8 mouse cellular contexts compared by ENCODE assay signal in the genomic region with DNA sequence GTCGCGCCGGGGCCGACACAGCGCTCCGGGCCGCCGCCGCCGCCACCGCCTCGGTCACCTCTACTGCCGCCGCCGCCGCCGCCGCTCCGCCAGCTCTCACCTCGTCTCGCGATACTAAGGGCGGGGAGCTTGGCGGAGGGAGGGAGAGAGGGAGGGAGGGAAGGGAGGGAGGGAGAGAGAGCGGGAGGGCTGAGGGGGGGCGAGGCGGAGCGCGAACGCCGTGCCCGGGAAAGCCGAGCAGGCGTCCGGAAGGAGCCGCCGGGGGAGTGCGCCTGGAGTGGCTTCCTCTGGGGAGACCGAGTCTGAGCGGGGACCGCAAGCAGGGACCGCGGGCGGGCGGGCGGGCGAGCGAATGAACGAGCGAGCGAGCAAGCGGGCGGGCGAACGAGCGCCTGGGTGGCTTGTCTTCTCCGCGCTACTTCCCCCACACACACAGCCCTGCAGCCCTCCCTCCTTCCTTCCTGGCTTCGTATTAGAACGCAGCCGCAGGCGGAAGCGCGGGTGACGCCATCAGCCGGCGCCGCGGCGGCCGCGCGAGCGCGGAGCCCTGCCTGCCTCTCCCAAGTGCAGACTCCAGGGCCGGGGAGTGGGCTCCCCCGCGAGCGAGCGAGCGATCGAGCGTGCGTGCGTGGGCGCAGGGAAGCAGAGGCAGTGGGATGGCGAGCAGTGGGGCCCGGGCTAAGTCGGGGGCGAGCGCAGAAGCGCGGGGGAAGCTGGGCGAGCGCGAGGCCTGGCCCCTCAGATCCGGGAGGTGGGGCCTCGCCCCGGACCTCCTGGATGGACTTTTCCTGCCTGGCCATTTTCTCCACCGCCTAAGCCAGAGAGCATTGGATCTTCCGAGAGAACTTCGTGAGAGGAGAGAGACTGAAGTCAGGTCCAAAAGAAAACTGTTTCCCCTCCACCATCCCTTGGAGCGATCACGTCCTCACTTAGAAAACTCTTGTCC. TPM values are rescaled to one million over a fixed set of nuclear protein-coding genes. Genes with fewer than 3 reads are reported as not detected.
DNase-seq lines count a peak whose midpoint lies in the region; ATAC-seq and TF ChIP-seq lines count a peak whose summit lies in the region.

A gene (minus strand): TSS at position 457 of the 946 bp plus-strand sequence.

- peak; percentile 95 for DNase-seq in forebrain, embryonic 14.5 days (ENCODE audit: low spot score)
- DNase-seq in heart, postnatal 14 days = peak; percentile 91
- peak; percentile 92 to 96 for DNase-seq in layer of hippocampus, adult 18-20 months (ENCODE audit: low spot score in 2 of 2)
- peak; percentile 90 for DNase-seq in lung, adult 2 months
- DNase-seq in thymus, adult 18-20 months = peak; percentile 82 to 85

- no peak for TF ChIP-seq EP300 in ES-Bruce4 (IDR thresholded peaks at IDR 0.05; ENCODE audit: insufficient read depth, low read depth, low read length)

- ATAC-seq in cerebellum, adult (ENCODE audit: insufficient number of reproducible peaks, low FRiP score, low TSS enrichment) = peak; percentile 84
- peak; percentile 94 for ATAC-seq in forebrain, embryonic 14.5 days
- peak; percentile 89 for ATAC-seq in neutrophil, adult 5-6 weeks (ENCODE audit: extremely low read depth, insufficient number of reproducible peaks, low FRiP score, poor library complexity, severe bottlenecking)

- H3K4me3 ChIP-seq in ES-Bruce4 (ENCODE audit: low read depth, low read length) = peak within 1 kb of the TSS; percentile 96
- peak within 1 kb of the TSS; percentile 93 for H3K4me3 ChIP-seq in forebrain, embryonic 14.5 days (ENCODE audit: low read depth, low read length)
- peak within 1 kb of the TSS; percentile 98 for H3K4me3 ChIP-seq in lung, adult 2 months (replicated peaks; ENCODE audit: extremely low read depth, low read depth, low read length)

- H3K4me1 ChIP-seq in ES-Bruce4 (ENCODE audit: control insufficient read depth, insufficient read depth, low read length) = peaks cover 2% of the 10 kb centered on the region
- H3K4me1 ChIP-seq in forebrain, embryonic 14.5 days (ENCODE audit: control insufficient read depth, insufficient read depth, low read length) = peaks cover 13% of the 10 kb centered on the region; the same call in 1 of the 2 replicates
- peaks cover 5% of the 10 kb centered on the region for H3K4me1 ChIP-seq in lung, adult 2 months (ENCODE audit: control insufficient read depth, insufficient read depth, low read length)

- intact Hi-C loops in heart, postnatal 14 days (cut with DNase I) = loop anchor here (1.0 to 5.0 kb wide), 2 partner anchors 142 to 164 kb away; a partner anchor contains a TSS

- no peaks in the 10 kb centered on the region for H3K27me3 ChIP-seq in ES-Bruce4 (ENCODE audit: control insufficient read depth, insufficient read depth, low read length, poor library complexity, severe bottlenecking)
- no peaks in the 10 kb centered on the region for H3K27me3 ChIP-seq in forebrain, embryonic 14.5 days (replicated peaks; ENCODE audit: control insufficient read depth, insufficient read depth, low read length)

- TF ChIP-seq POLR2A in ES-Bruce4 (IDR thresholded peaks at IDR 0.05; ENCODE audit: insufficient read depth, low read length) = no peak
- TF ChIP-seq POLR2A in lung, adult 2 months (IDR thresholded peaks at IDR 0.05; ENCODE audit: borderline replicate concordance, extremely low read depth, low read depth, low read length) = peak; percentile 90; the same call in 1 of the 2 replicates

- no peaks in the 10 kb centered on the region for H3K9me3 ChIP-seq in ES-Bruce4 (replicated peaks; ENCODE audit: control insufficient read depth, insufficient read depth, low read length, poor library complexity, severe bottlenecking)
- H3K9me3 ChIP-seq in forebrain, embryonic 14.5 days (replicated peaks; ENCODE audit: control insufficient read depth, low read length) = no peaks in the 10 kb centered on the region

- peak within 1 kb of the TSS; percentile 63 for H3K4me2 ChIP-seq in forebrain, embryonic 14.5 days (ENCODE audit: low read length)

- no peak for TF ChIP-seq CTCF in ES-Bruce4 (IDR thresholded peaks at IDR 0.05; ENCODE audit: low read depth, low read length)
- TF ChIP-seq CTCF in lung, adult 2 months (IDR thresholded peaks at IDR 0.05; ENCODE audit: insufficient read depth, low read length) = no peak

- peaks cover 13% of the 10 kb centered on the region for H3K36me3 ChIP-seq in ES-Bruce4 (ENCODE audit: control insufficient read depth, insufficient read depth, low read length, poor library complexity, severe bottlenecking)
- no peaks in the 10 kb centered on the region for H3K36me3 ChIP-seq in forebrain, embryonic 14.5 days (ENCODE audit: control insufficient read depth, insufficient read depth, low read length)

- WGBS in forebrain, embryonic 14.5 days = under 1% methylated on average over 66 of the region's 104 CpGs
- under 1% methylated on average over 90 of the region's 104 CpGs for WGBS in lung, adult 2 months

- H3K9ac ChIP-seq in ES-Bruce4 (ENCODE audit: low read depth, poor library complexity, severe bottlenecking) = peak within 1 kb of the TSS; percentile 98
- H3K9ac ChIP-seq in forebrain, embryonic 14.5 days (ENCODE audit: low read length) = peak within 1 kb of the TSS; percentile 95

- H3K27ac ChIP-seq in ES-Bruce4 (ENCODE audit: insufficient read depth, low read length) = peak within 1 kb of the TSS; percentile 75
- H3K27ac ChIP-seq in forebrain, embryonic 14.5 days (ENCODE audit: low read depth, low read length) = peak within 1 kb of the TSS; percentile 99

RNA-seq across cellular contexts. Expression of the gene that starts here (rescaled TPM):
- 141 and 144 TPM in 2 replicates for polyA plus RNA-seq in ES-Bruce4 (2011; ENCODE audit: insufficient read depth, insufficient read length, low read depth, missing spikeins)
- 26.2 and 28.1 TPM in 2 replicates for polyA plus RNA-seq in forebrain, embryonic 14.5 days (2014; fragmentation: Nextera tagmentation; extraction: Ambion mirVana)
- 10 to 100 TPM; 71.4 to 74.4 TPM for total RNA-seq in heart, postnatal 14 days (2021)
- 100 to 1,000 TPM; 106 to 108 TPM for total RNA-seq in layer of hippocampus, adult 18-20 months (2021)
- polyA plus RNA-seq in lung, adult 2 months (2012; rRNA removed) = 16.2 and 22.4 TPM in 2 replicates
- total RNA-seq in neutrophil, adult 5-6 weeks (2017) = 135 and 138 TPM in 2 replicates

Comparison
In these comparisons a context has a peak if more than half of its experiments do, and no peak if none do; other contexts are left out.
1. Peak in every context shown above with its lines: DNase-seq, ATAC-seq, H3K4me3 ChIP-seq and H3K27ac ChIP-seq.